Mouse (Mus musculus) granulocyte monocyte progenitor cell, adult 5-6 weeks (primary cell): ENCODE measurements around the gene Coq7. TPM values are rescaled to one million over a fixed set of nuclear protein-coding genes. Genes with fewer than 3 reads are reported as not detected.

Experiments
- ATAC-seq: replicated peaks from 2 replicates; pipeline ENCODE4 v1.8.0; 2016; ENCODE audit warnings: mild to moderate bottlenecking, moderate TSS enrichment, inconsistent platforms; ENCODE audit not compliant: poor library complexity, severe bottlenecking
- total RNA-seq, 2 experiments: library from RNA; stranded (forward) in 1 of 2; stranded (reverse) in 1 of 2; fragments of 200-712, 200-1000 nt in 1 of 2; fragments of >200 nt in 1 of 2; fragmentation: Nextera tagmentation in 1 of 2; gene quantifications; 2 replicates each; pipeline ENCODE4 v1.2.3; 2014 to 2017

Gene Coq7
- total RNA-seq (2014; fragmentation: Nextera tagmentation) (30.7 and 37.8 TPM in 2 replicates), total RNA-seq (2017) (20.7 and 31.4 TPM in 2 replicates)

DNA sequence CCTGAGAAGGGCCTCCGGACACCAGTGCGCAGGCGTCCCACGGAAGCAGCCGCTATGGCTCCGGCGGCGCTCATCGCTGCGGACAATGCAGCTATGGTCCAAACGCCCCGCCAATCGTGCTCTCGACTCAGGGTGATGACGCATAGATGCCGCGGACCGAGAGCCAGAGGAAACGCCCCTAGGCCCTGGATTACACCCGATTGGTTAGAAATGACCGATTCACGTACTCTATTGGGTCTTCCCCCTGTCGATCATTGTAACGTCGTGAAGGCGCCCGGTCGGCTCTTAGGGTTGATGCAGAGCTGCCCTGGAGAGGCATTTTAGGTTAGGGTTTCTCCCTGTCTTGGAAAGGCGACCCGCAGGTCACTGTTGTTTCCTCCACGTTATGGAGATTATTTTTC is at the start of gene Coq7:
Gene Coq7 (minus strand): TSS at position 179 of the 401 bp plus-strand sequence.
- peak; percentile 94 for ATAC-seq

DNA sequence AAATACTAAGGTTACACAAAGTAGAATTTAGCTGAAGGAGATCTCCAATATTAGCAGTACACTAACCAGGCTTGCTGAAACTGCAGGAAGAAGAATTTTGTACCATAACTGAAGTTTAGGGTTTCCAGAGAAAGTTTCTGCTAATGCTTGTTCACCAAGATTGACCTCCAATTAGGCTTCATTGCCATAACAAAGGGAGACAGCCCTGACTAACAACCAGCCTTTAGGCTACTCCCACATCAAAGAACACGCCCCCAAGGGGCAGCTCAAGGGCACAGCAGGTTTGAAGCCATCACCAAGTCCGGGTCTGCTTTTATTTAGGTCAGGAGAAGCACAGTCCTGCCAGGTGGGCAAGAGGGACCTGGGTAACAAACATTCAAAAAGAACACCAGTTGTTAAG is 46.8 kb upstream of the Coq7 start:
- no peak for ATAC-seq

DNA sequence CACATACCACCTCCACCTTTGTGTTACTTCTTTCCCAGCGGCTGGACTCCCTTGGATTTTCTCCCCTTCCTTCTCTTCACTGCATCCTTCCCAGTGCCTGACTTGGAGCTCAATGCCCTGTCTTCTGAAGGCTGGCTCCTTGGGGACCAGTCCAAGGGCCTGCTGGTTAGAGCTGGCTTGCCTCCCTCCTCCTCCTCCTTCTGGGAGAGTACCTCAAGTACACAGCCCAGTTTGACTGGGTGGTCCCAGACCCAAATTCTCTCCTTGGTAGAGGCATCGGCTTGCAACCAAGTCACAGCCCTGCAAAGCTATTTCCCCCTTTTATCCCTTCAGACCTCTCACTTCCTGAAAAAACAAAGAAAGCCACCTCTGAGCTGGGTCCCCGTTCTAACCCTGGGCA is 45.1 kb upstream of the Coq7 start:
- ATAC-seq = no peak

DNA sequence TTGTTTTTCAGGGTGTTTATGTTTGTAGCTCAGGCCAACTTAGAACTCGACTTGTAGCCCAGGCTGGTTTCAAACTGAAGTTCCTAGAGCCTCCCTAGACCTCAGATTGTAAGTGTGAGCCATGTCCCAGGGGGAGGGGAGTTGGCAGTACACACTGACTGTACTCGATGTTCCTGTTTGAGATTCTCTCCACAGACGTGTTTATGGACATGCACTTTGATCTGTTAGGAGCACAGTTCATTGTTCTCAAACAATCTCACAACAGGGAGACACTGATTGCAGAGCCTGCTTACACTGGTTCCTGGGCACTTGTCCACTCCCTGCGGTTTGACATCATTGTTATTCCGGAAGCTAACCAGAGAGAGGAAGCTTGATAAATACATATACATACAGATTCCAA is 38.9 kb upstream of the Coq7 start:
- no peak for ATAC-seq

DNA sequence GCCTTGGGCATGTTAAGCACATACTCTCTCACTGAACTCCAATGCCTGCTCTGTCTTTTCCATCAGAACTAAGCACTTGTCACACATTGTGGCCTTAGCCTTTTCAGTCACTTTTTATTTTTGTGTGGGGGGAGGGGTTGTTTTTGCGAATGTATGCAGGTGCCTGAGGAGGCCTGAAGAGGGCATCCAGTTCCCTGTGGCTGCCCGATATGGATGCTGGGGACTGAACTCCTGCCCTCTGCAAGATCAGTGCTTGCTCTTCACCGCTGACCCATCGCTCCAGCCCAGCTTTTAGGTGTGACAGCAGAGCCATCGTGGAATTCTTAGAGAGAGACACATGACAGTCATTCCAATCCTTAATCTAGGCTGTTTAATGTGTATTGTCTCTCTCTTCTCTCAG is 38.2 kb upstream of the Coq7 start:
- ATAC-seq = no peak

DNA sequence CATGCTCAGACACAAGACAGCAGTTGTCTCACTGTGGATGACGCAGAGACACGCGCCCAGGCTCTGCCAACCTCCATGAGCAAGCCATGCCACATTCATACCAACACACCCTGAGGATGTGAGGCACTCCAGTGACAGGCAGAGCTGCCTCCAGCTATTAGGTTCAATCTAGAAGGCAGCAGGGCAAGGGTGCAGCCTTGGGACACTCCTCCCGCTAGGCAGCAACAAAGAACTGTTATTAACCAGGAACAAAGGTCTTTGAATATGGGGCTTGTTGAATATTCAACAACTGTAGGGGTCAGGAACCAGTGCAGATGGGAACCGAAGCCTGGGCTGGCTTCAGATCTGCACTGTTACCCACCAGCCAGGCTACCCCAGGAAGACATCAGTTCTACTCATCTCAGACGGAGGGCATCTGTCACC is 36.0 kb upstream of the Coq7 start:
- ATAC-seq = no peak

DNA sequence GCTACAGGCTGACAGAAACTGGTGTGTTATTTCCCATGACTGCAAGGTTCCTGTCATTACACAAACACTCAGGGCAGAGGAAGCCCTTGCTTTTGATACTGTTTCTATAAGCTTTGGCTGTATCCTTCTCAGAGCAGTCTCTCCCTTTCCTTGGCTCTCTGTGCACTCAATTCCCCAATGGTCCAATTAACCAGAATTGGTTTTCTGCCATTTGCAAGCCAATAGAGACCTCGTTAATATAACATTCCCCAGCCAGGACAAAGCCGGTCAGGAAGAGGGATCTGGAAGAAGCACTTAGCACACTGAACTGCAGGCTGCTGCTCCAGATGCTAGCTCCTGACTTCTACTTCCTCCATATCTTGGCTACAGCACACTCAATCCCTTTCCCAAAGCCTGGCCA is 21.1 kb upstream of the Coq7 start:
- ATAC-seq = no peak

DNA sequence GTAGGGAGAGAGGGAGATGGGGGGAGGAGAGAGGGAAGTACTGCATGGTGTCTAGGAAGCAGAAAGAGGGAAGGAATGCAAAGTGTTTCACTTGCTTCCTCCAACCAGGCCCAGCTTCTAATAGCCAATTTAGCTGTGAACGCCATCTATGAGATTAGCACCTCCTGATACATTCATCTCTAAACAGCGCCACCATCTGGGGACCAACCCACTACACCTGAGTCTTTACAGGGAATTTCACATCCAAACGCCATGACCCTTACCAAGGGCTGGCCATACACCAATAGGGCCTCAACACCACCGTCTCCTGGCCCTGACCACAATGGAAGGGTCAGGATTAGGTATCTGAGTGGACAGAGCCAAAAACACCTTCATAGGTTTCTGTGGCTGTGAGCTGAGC is 20.7 kb upstream of the Coq7 start:
- ATAC-seq = no peak

DNA sequence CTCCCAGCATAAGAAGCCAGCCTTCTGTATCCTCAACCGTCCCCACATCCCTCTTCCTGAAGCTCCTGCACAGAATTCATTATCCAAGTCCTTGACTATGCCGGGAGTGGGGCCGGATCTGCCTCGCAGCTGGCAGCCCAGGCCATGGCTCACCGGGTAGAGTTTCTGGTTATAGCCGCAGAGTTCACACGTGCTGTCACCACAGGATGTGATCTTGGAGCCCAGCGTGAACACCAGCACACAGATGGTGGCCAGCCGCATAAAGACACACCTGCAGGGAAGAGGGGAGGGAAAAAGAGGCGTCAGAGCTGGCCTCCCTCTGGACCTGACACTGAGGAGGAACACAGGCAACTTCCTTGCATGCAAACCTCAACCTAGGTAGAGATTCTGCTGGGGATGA is 14.3 kb upstream of the Coq7 start:
- no peak for ATAC-seq

DNA sequence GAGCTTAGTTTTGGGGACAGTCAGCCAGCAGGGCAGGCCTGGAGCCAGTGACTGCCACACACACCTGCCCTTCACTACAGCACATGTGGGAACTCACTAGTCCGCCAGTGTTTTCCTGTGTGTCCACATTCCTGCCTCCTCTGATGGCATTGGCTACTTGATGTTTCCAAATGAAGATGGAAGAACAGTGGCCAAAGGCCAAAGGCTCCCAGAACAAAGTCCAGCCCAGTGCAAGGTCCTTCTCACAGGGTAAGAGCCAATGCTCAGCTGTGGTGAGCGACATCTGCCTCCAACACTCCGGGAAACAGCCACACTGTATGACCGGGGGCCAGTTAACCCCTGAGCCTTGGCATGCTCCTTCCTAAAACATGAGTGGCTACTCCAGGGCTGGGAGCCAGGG is 11.0 kb upstream of the Coq7 start:
- ATAC-seq = no peak

DNA sequence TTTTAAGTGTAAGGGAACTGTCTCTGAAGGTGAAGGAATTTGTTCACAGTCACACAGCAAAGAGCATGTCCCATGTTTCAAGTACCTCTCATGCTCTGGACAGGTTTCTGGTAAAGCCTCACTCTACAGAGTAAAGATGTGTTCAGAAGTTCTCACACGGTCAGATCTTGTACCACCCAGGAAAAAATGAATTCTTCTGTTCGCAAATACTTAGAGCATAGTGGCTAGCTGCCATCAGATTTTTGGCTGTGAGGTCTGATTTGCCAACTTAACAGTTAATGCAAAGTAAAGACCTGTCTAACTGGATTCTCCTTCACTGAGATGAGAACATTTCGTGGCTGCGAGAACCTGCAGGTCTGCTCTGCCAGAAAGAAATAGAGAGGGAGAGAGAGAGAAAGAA is 1.9 kb upstream of the Coq7 start:
- no peak for ATAC-seq

DNA sequence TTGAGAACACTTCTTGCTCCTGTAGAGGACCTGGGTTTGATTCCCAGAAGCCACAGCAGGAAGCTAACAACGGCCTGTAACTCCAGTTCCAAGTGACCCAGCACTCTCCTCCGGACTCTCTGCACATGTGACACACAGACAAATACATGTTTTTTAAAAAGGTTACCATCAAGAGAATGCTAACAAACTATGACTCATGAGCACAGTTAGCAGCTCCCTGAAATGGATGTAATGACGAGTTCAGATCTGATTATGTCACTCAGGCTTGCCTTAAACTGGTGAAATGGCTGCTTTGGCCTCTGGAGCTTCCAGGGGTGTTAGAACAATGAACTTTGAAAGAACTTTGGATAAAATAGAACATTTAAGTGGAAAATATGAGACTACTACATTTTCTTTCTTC is 1.2 kb upstream of the Coq7 start:
- ATAC-seq = no peak

DNA sequence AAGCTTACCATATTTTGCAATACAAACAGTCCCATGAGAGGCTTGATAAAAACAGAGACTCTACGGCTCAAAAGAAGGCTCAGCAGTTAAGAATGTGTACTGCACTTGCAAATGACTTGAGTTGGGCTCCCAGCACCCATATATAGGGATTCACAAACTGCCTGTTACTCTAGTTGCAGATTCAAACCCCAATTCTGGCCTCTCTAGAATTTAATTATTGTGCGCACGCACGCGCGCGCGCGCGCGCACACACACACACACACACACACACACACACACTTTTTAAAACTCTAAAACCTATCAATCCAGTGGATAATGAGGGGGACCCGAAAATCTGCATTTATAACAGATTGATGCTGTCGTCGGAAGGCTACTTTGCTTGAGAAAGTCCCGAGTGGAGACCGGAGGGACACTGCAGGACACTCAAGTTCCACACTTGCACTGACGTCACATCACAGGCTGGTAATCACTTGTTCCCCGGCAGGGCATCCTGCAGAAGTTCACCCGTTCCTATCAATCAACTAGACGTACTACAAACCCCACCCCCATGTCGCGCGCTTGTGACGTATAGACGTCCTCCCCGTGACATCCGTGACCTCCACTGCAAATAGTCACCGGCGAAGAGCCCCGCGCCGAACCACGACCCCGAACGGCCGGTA is 508 bp downstream of the Coq7 start:
- ATAC-seq = peak; percentile 93

DNA sequence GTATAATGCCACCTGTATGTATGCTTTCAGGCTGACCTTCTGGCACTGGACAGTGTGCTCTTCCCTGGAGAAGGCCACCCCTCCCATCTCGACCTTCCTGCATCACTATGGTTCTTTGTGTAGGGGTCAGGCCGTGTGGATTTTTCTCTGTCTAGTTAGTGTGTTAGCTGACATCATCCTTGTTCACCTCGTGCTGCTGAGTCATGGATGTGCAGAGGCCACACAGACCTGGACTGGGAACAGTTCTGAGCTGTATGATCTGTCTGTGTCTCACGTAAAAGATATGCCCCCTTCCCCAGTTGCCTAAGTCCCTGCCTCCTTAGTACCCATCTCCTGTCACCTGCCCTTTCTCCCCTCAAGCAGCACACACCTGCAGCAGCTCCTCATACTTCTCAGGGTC is 6.2 kb downstream of the Coq7 start:
- ATAC-seq = no peak

DNA sequence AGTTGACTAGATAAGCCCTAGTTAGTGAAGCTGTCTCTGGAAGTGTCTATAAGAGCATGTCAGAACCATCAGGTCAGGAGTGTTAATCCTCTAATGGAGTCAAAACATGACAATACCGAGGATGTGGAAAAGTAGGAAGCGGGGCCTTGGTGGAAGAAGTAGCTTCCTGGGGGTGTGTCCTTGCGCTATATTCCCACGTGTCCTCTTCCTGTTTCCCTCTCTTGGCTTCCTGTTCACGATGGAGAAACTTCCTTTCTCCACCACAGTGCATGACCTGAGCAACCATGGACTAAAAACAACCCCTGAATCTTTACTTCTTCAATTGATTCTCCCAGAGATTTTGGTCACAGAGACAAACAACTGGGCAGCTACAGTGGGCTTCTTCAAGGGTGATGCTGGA is 11.1 kb downstream of the Coq7 start:
- ATAC-seq = peak; percentile 75

DNA sequence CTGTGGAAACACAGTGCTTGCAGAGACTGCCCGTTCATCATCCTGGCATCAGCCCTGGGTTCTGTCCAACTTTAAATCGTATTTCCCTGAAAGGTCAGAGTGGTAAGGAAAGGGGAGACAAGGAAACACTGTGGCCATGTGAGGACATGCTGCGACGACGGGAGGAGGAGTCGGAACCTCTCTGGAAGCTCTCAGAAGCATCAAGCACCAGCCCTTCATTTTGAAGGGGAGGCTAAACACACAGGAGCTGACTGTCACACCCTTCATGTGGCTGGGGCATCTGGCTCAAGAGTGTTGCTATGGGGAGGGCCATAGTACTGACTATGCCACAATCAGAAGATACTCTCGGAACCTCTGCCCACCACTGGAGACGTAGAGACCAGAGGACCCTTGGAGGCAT is 13.5 kb downstream of the Coq7 start:
- no peak for ATAC-seq

DNA sequence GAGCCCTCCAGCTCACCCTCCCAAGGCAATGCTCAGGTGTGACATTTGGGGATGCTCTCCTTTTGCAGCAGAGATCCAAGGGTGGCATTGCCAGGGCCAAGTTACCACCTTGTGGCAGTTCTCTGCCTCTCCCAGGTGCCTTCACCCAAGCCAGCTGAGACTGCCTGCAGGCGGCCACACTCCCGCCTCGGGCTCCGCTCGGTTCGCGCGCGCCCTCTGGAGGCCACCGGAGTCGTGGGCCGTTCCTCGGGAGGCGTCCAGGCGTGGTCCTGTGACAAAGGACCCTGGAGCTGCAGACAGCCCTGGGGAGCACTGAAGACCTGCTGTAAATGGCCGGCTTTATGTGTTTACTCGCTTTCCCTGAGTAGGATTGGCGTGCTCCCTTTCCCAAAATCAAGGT is 14.5 kb downstream of the Coq7 start:
- peak; percentile 85 for ATAC-seq

DNA sequence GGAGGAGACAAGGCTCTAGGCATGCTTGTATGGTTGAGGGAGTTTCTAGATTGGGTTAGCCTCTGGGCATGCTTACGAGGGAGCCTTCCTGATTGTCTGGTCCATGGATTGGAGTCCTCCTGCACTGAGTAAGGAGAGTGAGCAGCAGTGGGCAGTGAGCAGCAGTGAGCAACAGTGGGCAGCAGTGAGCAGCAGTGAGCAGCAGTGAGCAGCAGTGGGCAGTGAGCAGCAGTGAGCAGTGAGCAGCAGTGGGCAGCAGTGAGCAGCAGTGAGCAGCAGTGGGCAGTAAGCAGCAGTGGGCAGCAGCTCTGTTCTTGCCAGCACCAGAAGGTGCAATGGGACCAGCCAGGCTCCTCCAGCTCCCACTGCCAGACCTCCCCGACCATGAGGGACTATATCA is 15.3 kb downstream of the Coq7 start:
- ATAC-seq = peak; percentile 58

DNA sequence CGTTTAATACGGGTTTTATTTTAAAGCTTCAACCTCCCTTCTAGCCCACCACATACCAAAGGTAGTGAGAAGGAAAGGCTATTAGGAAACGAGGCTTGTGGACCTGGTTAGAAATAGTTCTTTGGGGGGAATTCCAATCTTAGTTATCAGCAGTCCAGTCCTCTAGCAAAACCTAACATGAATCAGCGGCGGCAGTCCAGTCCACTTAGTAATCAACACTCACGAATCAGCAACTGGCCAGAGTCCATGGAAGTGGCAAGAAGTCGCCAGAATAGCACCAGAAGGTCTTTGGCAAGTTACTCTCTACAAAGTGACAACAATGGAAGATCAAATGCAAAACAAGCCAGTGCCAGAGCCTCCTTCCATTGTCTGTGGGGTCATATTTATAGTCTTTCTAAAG is 24.6 kb downstream of the Coq7 start:
- ATAC-seq = no peak

DNA sequence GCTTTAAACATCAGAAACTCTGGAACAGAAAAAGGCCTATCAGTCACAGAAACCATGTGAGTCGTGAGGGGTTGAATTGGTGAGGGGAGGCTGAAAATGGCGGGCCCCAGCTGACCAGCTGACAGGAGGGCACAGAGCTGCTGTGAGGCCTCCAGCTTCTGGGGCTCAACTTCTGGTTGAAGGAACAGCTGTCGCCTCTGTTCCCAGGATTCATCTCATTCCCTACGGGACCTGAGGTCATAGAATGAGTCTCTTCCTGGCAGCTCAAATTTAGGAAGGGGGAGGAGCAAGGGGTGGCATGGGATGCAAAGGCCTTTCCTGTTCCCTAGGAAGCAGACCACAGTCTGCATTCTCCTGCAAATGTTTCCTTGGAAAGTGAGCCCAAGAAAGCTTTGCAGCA is 29.3 kb downstream of the Coq7 start:
- ATAC-seq = no peak

DNA sequence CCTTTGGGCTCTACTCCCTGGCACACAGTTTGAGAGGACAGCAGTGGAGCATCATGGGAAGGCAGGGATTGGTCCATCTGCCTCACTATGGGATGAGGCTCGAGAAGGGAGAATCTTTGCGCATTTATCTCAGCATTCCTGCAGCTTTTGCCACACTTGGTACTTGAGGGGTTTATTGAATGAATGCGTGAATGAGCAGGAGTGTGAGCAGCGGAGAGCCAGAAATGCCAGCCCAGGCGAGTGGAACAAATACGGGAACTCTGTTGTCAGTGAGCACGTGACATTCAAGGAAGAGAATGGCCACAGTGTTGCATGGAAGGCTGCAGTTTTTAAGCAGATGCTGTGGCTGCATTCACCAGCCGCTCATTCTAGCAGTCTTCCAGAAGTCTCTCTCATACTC is 30.8 kb downstream of the Coq7 start:
- ATAC-seq = no peak

DNA sequence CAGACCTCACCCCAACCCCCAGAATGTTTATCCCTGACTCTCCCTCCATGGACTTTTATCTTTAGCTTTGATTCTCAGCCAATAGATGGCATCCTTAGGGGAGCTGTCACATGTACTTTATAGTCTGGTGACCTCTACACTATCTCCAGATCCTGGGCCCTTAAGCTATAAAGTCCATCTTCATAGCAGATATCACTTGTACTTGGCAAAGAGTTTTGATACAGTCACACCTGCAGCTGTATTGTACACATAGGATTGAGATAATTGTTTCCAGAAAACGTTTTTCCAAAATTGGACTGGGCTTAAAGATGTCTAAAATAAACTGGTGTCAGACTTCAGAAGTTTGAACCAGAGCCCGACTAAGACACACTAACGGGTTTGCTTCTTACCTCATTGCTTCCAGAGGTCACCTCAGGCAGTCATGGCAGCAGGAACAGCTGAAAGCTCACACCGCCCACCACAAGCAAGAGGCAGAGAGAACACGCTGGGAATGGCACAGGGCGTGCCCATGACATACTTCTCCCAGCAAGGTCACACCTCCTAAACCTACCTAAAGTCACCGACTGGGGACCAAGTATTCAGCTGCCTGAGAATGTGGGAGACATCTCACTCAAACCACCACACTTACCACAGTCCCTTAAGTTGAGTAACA is 33.2 kb downstream of the Coq7 start:
- no peak for ATAC-seq
